Mouse (Mus musculus): ENCODE results near the gene Rbbp5. TPM values are rescaled to one million over a fixed set of nuclear protein-coding genes. Genes with fewer than 3 reads are reported as not detected.
A peak's percentile ranks its signal among the peaks of the same experiment; 100 is the strongest.

Rbbp5 gene
- polyA plus RNA-seq, 1 experiment from 2014 or later, result 55.5 TPM

DNA sequence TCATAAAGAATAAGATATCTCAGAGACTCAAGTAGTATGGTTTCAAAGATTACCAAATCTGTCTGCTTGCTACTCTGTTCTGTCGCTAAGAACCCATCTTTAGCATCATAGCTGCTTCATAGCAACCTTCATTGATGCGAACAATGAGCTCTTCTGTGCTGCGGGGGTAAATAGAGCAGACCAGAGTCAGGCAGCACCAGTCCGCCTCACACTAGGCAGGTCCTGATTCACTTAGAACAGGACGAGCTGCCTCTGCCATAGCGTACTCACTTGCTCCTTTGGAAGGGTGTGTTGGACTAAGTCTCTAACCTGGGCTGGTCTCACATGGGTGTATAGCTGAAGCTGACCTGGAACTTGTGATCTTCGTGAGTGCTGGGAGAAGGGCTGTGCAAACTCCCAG lies 28.9 kb downstream of the Rbbp5 start, which contains the start of gene Tmem81:
Gene Tmem81 (plus strand): TSS at position 173 of the 400 bp plus-strand sequence.
- H3K27ac ChIP-seq (replicated peaks), result peak within 1 kb of the TSS; percentile 42
- no peak for ATAC-seq (replicated peaks)
- 85% methylated on average over 7 of the region's 7 CpGs for WGBS
- H3K27me3 ChIP-seq, result no peaks in the 10 kb centered on the region
- H3K4me2 ChIP-seq (replicated peaks), result no peak within 1 kb of the TSS
- H3K4me1 ChIP-seq, result 0 out of 2 replicates have a peak, but pooled peaks cover 2% of the 10 kb centered on the region
- no peaks in the 10 kb centered on the region for H3K9me3 ChIP-seq
- no peak within 1 kb of the TSS for H3K9ac ChIP-seq (replicated peaks)
- H3K36me3 ChIP-seq, result peaks cover 57% of the 10 kb centered on the region
- H3K4me3 ChIP-seq, result no peak within 1 kb of the TSS

GRCm38 (mm10) chr1:132506656-132507055 lies 29.5 kb downstream of the Rbbp5 start:
- H3K9ac ChIP-seq (replicated peaks), result no peak overlapping the region
- peaks cover 51% of the 10 kb centered on the region for H3K36me3 ChIP-seq
- H3K27me3 ChIP-seq, result no peaks in the 10 kb centered on the region
- H3K4me3 ChIP-seq, result no peak overlapping the region
- 95% methylated on average over 7 of the region's 7 CpGs for WGBS
- H3K9me3 ChIP-seq, result no peaks in the 10 kb centered on the region
- no peak for ATAC-seq (replicated peaks)
- H3K4me1 ChIP-seq, result peaks cover 4% of the 10 kb centered on the region; the same call in 1 of the 2 replicates
- no peak overlapping the region for H3K4me2 ChIP-seq (replicated peaks)
- no peak overlapping the region for H3K27ac ChIP-seq (replicated peaks)

DNA sequence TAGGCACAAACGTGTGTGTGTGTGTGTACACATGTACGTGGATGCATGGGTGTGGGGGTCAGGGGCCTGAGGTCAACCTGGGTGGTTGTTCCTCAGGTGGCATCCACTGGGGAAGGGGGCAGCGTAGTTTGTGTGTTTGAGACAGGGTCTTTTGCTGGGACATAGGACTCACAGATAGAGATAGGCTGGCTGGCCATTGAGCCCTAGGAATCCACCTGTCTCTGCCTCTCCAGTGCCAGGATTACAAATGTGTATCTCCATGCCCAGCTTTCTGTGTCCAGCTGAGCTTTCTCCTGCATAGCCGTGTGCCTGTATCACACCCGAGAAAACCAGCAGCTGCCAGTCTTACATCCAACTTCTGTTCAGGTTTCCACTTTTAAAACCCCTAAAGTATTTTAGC lies 32.6 kb downstream of the Rbbp5 start:
- H3K27ac ChIP-seq (replicated peaks), result peak overlapping the region; percentile 55
- H3K9me3 ChIP-seq, result no peaks in the 10 kb centered on the region
- H3K27me3 ChIP-seq, result no peaks in the 10 kb centered on the region
- peaks cover 28% of the 10 kb centered on the region; the same call in 1 of the 2 replicates for H3K36me3 ChIP-seq
- H3K4me1 ChIP-seq, result peaks cover 5% of the 10 kb centered on the region; the same call in 1 of the 2 replicates
- no peak overlapping the region for H3K9ac ChIP-seq (replicated peaks)
- 88% methylated on average over 5 of the region's 5 CpGs for WGBS
- ATAC-seq (replicated peaks), result no peak
- H3K4me3 ChIP-seq, result no peak overlapping the region
- no peak overlapping the region for H3K4me2 ChIP-seq (replicated peaks)

DNA sequence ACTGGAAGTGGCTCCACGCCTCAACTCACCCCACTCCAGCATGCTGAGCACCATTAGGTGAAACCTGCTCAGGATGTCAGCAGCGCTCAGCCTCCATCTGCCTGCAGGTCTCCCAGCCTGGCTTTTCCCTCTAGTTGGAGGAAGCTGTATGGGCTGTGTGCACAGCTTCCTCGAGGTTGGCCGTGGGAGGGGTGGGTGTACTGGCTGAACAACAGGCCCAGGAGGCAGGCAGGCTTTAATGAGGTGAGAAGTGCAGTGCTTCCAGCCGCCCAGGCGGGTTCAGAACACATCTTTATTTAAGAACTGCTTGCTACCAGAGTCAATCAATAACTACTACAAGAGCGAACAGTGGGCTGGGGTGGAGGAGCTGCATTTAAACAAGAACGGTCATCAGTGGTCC lies 34.4 kb downstream of the Rbbp5 start:
- peaks cover 23% of the 10 kb centered on the region for H3K36me3 ChIP-seq
- H3K4me1 ChIP-seq, result peaks cover 5% of the 10 kb centered on the region; the same call in 1 of the 2 replicates
- WGBS, result 61% methylated on average over 8 of the region's 8 CpGs
- no peaks in the 10 kb centered on the region for H3K27me3 ChIP-seq
- H3K27ac ChIP-seq (replicated peaks), result peak overlapping the region; percentile 55
- H3K9ac ChIP-seq (replicated peaks), result no peak overlapping the region
- no peaks in the 10 kb centered on the region for H3K9me3 ChIP-seq
- no peak overlapping the region for H3K4me2 ChIP-seq (replicated peaks)
- no peak for ATAC-seq (replicated peaks)
- H3K4me3 ChIP-seq, result no peak overlapping the region

- no peak for ATAC-seq (replicated peaks)
- Histone ChIP-seq H3K4me3 (no peak overlapping the region), H3K9ac (replicated peaks) (no peak overlapping the region), H3K4me1 (peaks cover 5% of the 10 kb centered on the region; the same call in 1 of the 2 replicates), H3K9me3 (no peaks in the 10 kb centered on the region), H3K4me2 (replicated peaks) (no peak overlapping the region), H3K36me3 (peaks cover 24% of the 10 kb centered on the region), H3K27me3 (no peaks in the 10 kb centered on the region), H3K27ac (replicated peaks) (0 out of 2 replicates have a peak overlapping the region, but pooled peaks have one; percentile 17)
- 78% methylated on average over 8 of the region's 8 CpGs for WGBS
These were observed 34.9 kb downstream of the Rbbp5 start for GRCm38 (mm10) chr1:132512106-132512505.

- Histone ChIP-seq H3K36me3 (peaks cover 34% of the 10 kb centered on the region), H3K9me3 (no peaks in the 10 kb centered on the region), H3K27me3 (no peaks in the 10 kb centered on the region), H3K9ac (replicated peaks) (no peak overlapping the region), H3K4me2 (replicated peaks) (no peak overlapping the region), H3K4me3 (no peak overlapping the region), H3K4me1 (peaks cover 3% of the 10 kb centered on the region; the same call in 1 of the 2 replicates), H3K27ac (replicated peaks) (no peak overlapping the region)
- WGBS, result 90% methylated on average over 12 of the region's 12 CpGs
- ATAC-seq (replicated peaks), result no peak
These were observed 38.2 kb downstream of the Rbbp5 start for GRCm38 (mm10) chr1:132515339-132515738.

- Histone ChIP-seq H3K4me2 (replicated peaks) (no peak overlapping the region), H3K27ac (replicated peaks) (no peak overlapping the region), H3K27me3 (no peaks in the 10 kb centered on the region), H3K9ac (replicated peaks) (no peak overlapping the region), H3K9me3 (no peaks in the 10 kb centered on the region), H3K36me3 (peaks cover 41% of the 10 kb centered on the region), H3K4me3 (no peak overlapping the region), H3K4me1 (no peaks in the 10 kb centered on the region)
- no peak for ATAC-seq (replicated peaks)
- 91% methylated on average over 11 of the region's 11 CpGs for WGBS
These were observed 39.6 kb downstream of the Rbbp5 start for GRCm38 (mm10) chr1:132516776-132517175.

GRCm38 (mm10) chr1:132518621-132519020 lies 41.5 kb downstream of the Rbbp5 start:
- H3K27ac ChIP-seq (replicated peaks), result no peak overlapping the region
- H3K9ac ChIP-seq (replicated peaks), result no peak overlapping the region
- no peaks in the 10 kb centered on the region for H3K27me3 ChIP-seq
- H3K4me1 ChIP-seq, result no peaks in the 10 kb centered on the region
- H3K36me3 ChIP-seq, result peaks cover 59% of the 10 kb centered on the region
- H3K4me2 ChIP-seq (replicated peaks), result no peak overlapping the region
- H3K4me3 ChIP-seq, result no peak overlapping the region
- 86% methylated on average over 18 of the region's 18 CpGs for WGBS
- H3K9me3 ChIP-seq, result no peaks in the 10 kb centered on the region
- no peak for ATAC-seq (replicated peaks)

DNA sequence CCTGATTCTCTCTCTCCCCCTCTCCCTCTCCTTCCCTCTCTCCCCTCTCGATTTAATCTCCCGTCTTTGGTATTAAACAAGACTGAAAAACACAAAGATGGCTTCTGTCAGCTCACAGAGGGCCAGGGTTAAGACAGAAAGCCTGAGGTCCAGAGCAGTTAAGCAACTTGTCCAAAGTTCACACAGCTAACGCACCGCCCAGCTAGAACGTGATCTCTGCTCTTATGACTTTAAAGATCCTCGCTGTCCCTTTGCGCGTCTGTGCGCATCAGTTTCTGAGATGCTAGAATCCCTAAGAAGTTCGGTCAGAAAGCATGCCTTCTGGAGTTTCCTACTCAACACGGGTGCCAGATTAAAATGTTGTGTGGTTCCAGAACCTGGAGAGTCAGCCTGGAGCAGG lies 42.6 kb downstream of the Rbbp5 start:
- H3K27ac ChIP-seq (replicated peaks), result no peak overlapping the region
- no peak for ATAC-seq (replicated peaks)
- no peaks in the 10 kb centered on the region for H3K27me3 ChIP-seq
- H3K4me1 ChIP-seq, result no peaks in the 10 kb centered on the region
- H3K36me3 ChIP-seq, result peaks cover 65% of the 10 kb centered on the region
- no peak overlapping the region for H3K4me2 ChIP-seq (replicated peaks)
- no peak overlapping the region for H3K4me3 ChIP-seq
- no peaks in the 10 kb centered on the region for H3K9me3 ChIP-seq
- no peak overlapping the region for H3K9ac ChIP-seq (replicated peaks)
- 84% methylated on average over 11 of the region's 11 CpGs for WGBS

GRCm38 (mm10) chr1:132520764-132521163 lies 43.6 kb downstream of the Rbbp5 start:
- no peak overlapping the region for H3K4me3 ChIP-seq
- H3K27ac ChIP-seq (replicated peaks), result no peak overlapping the region
- peaks cover 7% of the 10 kb centered on the region for H3K4me1 ChIP-seq
- peak; percentile 24; the same call in 1 of the 2 replicates for ATAC-seq (replicated peaks)
- WGBS, result 25% methylated on average over 3 of the region's 6 CpGs
- H3K9me3 ChIP-seq, result no peaks in the 10 kb centered on the region
- H3K27me3 ChIP-seq, result no peaks in the 10 kb centered on the region
- H3K9ac ChIP-seq (replicated peaks), result no peak overlapping the region
- H3K36me3 ChIP-seq, result peaks cover 70% of the 10 kb centered on the region
- H3K4me2 ChIP-seq (replicated peaks), result no peak overlapping the region

DNA sequence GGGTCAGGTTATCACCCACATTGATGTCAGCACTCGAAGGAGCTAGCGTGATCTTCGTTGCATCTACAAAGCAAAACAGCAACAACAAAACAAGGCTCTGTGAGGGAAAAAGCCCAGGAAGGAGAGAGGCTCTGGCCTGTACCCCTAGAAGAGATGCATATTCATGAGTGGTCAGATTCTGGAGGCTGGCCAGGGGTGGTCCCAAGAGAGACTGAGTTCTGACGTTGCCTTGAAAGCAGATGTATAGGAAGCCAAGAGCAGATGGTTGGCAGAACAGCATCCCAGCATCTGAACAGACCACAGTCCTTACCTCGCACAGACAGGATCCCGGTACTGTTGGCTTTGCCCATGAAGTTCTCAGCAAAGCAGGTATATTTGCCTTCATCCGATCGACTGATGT lies 45.9 kb downstream of the Rbbp5 start:
- Histone ChIP-seq H3K9ac (replicated peaks) (no peak overlapping the region), H3K9me3 (no peaks in the 10 kb centered on the region), H3K4me3 (no peak overlapping the region), H3K4me2 (replicated peaks) (no peak overlapping the region), H3K27ac (replicated peaks) (no peak overlapping the region), H3K27me3 (no peaks in the 10 kb centered on the region), H3K4me1 (peaks cover 20% of the 10 kb centered on the region), H3K36me3 (peaks cover 59% of the 10 kb centered on the region)
- 70% methylated on average over 8 of the region's 8 CpGs for WGBS
- no peak for ATAC-seq (replicated peaks)

GRCm38 (mm10) chr1:132523920-132524319 lies 46.8 kb downstream of the Rbbp5 start:
- 32% methylated on average over 4 of the region's 4 CpGs for WGBS
- H3K4me3 ChIP-seq, result no peak overlapping the region
- H3K4me2 ChIP-seq (replicated peaks), result no peak overlapping the region
- ATAC-seq (replicated peaks), result no peak
- no peak overlapping the region for H3K9ac ChIP-seq (replicated peaks)
- no peaks in the 10 kb centered on the region for H3K27me3 ChIP-seq
- H3K27ac ChIP-seq (replicated peaks), result no peak overlapping the region
- peaks cover 20% of the 10 kb centered on the region for H3K4me1 ChIP-seq
- peaks cover 58% of the 10 kb centered on the region for H3K36me3 ChIP-seq
- H3K9me3 ChIP-seq, result no peaks in the 10 kb centered on the region

DNA sequence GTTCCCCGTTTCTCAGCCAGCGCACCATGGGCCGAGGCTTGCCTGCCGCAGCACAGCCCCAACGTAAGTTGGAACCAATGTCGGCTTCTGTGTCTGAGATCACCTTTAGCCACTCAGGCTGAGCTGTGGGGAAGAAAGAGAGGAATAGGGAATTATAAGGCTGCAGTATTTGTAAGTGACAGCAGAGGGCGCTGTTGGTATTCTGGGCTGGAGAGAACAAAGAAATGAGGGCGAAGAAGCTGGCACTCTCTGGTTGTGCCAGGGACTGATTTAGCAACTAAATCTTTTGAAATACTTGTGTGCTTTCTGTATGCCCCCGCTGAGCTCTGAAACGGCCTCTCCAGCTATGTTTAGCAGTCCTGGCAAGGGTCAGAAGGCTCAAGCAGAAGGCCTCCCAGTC lies 48.7 kb downstream of the Rbbp5 start:
- peaks cover 50% of the 10 kb centered on the region for H3K36me3 ChIP-seq
- peaks cover 28% of the 10 kb centered on the region for H3K4me1 ChIP-seq
- ATAC-seq (replicated peaks), result peak; percentile 70
- no peak overlapping the region for H3K4me3 ChIP-seq
- WGBS, result 7% methylated on average over 10 of the region's 10 CpGs
- no peaks in the 10 kb centered on the region for H3K9me3 ChIP-seq
- peak overlapping the region; percentile 28 for H3K4me2 ChIP-seq (replicated peaks)
- peak overlapping the region; percentile 55 for H3K9ac ChIP-seq (replicated peaks)
- no peaks in the 10 kb centered on the region for H3K27me3 ChIP-seq
- H3K27ac ChIP-seq (replicated peaks), result peak overlapping the region; percentile 91
